Mouse (Mus musculus) midbrain, embryonic 12.5 days (tissue): ENCODE measurements around the gene Prpf18. TPM values are rescaled to one million over a fixed set of nuclear protein-coding genes. Genes with fewer than 3 reads are reported as not detected.

Source experiments
- ATAC-seq: fragments of 200-750 bp; cut with Nextera tagmentation; 2 replicates; pipeline ENCODE4 v1.8.0; 2017; ENCODE audit warnings: low read depth, moderate TSS enrichment, moderate library complexity; ENCODE audit not compliant: low FRiP score
- H3K27ac ChIP-seq: fragments of 300-500 bp; sonication (generic); replicated peaks from 2 replicates; pipeline ENCODE4 v1.5.1; 2016; ENCODE audit warnings: mild to moderate bottlenecking
- H3K27me3 ChIP-seq: fragments of 300-500 bp; sonication (generic); 2 replicates; pipeline ENCODE4 v1.6.1; 2016; ENCODE audit warnings: mild to moderate bottlenecking
- H3K36me3 ChIP-seq: fragments of 300-500 bp; sonication (generic); 2 replicates; pipeline ENCODE4 v1.6.1; 2016
- H3K4me1 ChIP-seq: fragments of 300-500 bp; sonication (generic); 2 replicates; pipeline ENCODE4 v1.6.1; 2016
- H3K4me2 ChIP-seq: fragments of 300-500 bp; sonication (generic); replicated peaks from 2 replicates; pipeline ENCODE4 v1.6.1; 2016; ENCODE audit warnings: mild to moderate bottlenecking, moderate library complexity
- H3K4me3 ChIP-seq: fragments of 300-500 bp; sonication (generic); 2 replicates; pipeline ENCODE4 v1.5.1; 2016; ENCODE audit warnings: mild to moderate bottlenecking
- H3K9ac ChIP-seq: fragments of 300-500 bp; sonication (generic); replicated peaks from 2 replicates; pipeline ENCODE4 v1.6.1; 2016; ENCODE audit warnings: mild to moderate bottlenecking, moderate library complexity
- H3K9me3 ChIP-seq: fragments of 300-500 bp; sonication (generic); 2 replicates; pipeline ENCODE4 v1.6.1; 2016; ENCODE audit warnings: mild to moderate bottlenecking
- WGBS: fragments of 180-500 bp; shearing (Covaris S2); methylation state at CpG from one replicate; pipeline ENCODE4 v1.1.7; 2016; 5-methylcytosine and 5-hydroxymethylcytosine counted together
- polyA plus RNA-seq: library from polyadenylated mRNA; unstranded; fragments of >200 nt; fragmentation: Nextera tagmentation; extraction: Ambion mirVana; gene quantifications from 2 replicates; pipeline ENCODE4 v1.2.1, GENCODE M21; 2016

Prpf18 gene
- polyA plus RNA-seq, result 56.4 and 59.2 TPM in 2 replicates

DNA sequence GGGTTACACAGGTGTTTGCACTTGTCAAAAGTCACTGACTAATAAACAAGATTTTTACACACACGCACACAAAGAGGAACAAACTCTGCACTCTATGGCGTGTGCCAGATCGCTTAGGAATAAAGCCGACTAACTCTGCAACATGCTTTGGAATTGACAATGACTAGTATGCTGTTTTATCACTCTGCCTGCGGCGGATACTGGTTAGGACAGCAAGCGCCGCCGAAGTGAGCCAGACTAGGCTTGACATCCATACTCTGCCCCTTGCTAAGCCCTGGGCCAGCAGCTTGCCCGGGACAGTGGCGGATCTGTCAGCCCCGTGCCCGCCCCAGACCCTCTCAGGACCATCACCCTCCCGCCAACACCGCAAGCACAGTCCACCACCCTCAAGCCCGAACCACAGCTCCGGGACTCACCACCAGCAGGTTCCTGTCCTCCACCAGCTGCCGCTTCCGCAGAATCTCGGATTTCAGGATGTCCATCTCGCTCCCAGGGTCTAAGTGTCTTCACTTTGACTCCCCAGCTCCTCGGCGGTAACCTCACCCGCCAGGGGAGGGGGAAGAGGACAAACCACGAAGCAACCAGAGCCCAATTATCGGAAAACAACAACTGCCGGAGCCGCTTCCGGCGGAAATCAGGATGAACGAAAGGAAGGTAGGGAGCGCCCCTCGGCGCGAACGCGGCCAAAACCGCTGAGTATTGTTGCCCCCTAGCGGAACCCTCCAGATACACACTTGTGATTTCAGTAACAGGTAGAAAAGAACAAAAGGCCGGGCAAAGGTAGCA, at the start of gene Prpf18:
TSS of gene Prpf18 (minus strand) at position 614 of the 786 bp plus-strand sequence.
- Histone ChIP-seq H3K4me2 (peak within 1 kb of the TSS; percentile 81), H3K9ac (peak within 1 kb of the TSS; percentile 90), H3K4me3 (peak within 1 kb of the TSS; percentile 94), H3K27me3 (no peaks in the 10 kb centered on the region), H3K9me3 (no peaks in the 10 kb centered on the region), H3K4me1 (peaks cover 18% of the 10 kb centered on the region), H3K36me3 (peaks cover 9% of the 10 kb centered on the region; the same call in 1 of the 2 replicates), H3K27ac (peak within 1 kb of the TSS; percentile 72)
- 2% methylated on average over 40 of the region's 40 CpGs for WGBS
- peak; percentile 87 for ATAC-seq

DNA sequence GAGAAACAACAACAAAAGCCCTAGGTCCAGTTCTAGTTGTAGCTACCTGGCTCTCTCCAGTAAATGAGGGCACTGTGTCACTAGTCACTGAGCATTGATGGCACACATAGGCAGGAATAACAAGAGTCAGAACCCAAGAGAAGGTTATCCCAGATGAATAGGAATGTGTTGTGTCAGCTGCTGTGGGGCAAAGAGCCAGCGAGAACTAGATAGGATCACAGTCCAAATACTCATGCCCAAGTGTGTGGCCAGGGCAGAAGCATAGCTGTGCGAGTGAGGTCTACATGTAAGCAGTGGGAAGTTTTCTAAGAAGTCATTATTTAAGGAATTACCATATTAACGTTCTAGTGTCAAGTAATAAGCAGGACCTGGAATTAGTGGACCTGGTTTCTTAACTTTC, 28.0 kb upstream of the Prpf18 start:
- Histone ChIP-seq H3K9me3 (no peaks in the 10 kb centered on the region), H3K27ac (no peak overlapping the region), H3K36me3 (no peaks in the 10 kb centered on the region), H3K4me2 (no peak overlapping the region), H3K9ac (no peak overlapping the region), H3K4me1 (no peaks in the 10 kb centered on the region), H3K4me3 (no peak overlapping the region), H3K27me3 (no peaks in the 10 kb centered on the region)
- ATAC-seq, result no peak
- 85% methylated on average over 3 of the region's 3 CpGs for WGBS

DNA sequence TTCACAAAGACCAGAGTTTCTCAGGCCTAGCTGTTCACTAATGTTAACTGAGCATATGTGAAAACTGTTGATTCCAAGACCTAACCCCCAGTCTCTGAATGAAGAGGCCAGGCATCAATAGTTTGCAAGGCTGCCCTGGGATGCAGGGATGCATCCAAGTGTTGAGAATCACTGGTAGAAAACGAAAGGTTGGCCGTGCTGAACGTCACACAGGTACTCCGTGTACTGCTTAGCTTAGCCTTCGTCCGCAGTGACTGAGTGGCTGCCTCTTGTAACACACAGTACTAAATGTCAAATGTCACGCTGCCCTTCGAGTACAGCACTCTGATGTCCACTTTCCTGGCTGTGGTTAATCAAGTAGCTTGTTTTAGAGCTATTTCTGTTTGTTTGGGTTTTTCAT, 19.7 kb upstream of the Prpf18 start:
- no peak for ATAC-seq
- H3K27me3 ChIP-seq, result no peaks in the 10 kb centered on the region
- WGBS, result 91% methylated on average over 8 of the region's 8 CpGs

DNA sequence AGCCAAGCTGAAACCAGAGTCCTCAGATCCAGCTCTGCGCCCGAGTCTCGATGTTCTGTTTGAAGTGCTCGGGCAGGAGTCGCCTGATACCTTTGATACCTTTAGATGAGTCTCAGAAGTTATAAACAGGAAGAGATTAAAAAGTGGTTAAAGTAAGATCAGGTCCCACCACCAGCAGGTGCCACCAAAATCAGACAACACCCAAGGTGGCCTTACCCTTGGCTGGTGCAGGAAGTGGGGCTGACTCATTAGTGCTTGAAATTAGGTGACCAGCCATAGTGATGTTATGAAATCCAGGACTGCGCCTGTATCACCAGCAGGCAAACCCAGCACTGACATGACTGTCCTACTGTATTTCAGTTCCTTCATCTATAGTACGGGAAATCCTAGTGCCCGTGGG, 17.8 kb upstream of the Prpf18 start:
- no peak for ATAC-seq
- no peaks in the 10 kb centered on the region for H3K36me3 ChIP-seq
- H3K27me3 ChIP-seq, result no peaks in the 10 kb centered on the region
- H3K9me3 ChIP-seq, result no peaks in the 10 kb centered on the region
- no peak overlapping the region for H3K27ac ChIP-seq
- no peak overlapping the region for H3K9ac ChIP-seq
- 93% methylated on average over 8 of the region's 8 CpGs for WGBS
- H3K4me2 ChIP-seq, result no peak overlapping the region
- H3K4me1 ChIP-seq, result no peaks in the 10 kb centered on the region
- no peak overlapping the region for H3K4me3 ChIP-seq

More for the DNA sequence above, 19.7 kb upstream of the Prpf18 start:
- Histone ChIP-seq H3K36me3 (no peaks in the 10 kb centered on the region), H3K9ac (no peak overlapping the region), H3K27ac (no peak overlapping the region), H3K9me3 (no peaks in the 10 kb centered on the region), H3K4me1 (no peaks in the 10 kb centered on the region), H3K4me3 (no peak overlapping the region), H3K4me2 (no peak overlapping the region)

DNA sequence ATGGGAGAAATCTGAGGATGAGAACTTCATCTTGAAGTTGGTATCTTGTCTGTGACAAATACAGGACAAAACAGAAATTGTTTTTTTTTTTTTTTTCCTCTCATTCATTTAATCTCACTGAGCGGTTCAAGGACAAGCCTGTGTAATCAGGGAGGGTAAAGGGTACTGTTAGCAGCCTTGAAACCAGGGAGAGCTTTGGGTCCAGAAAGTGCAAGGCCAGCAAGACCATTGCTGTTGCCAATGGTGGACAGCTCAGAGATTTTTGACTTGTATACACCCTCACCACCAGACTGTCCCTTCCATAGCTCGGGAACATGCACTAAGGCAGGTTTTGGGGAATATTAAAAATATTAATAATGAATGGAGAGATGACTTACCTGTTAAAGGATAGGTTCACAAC, 16.7 kb upstream of the Prpf18 start:
- H3K9ac ChIP-seq, result no peak overlapping the region
- no peaks in the 10 kb centered on the region for H3K4me1 ChIP-seq
- no peaks in the 10 kb centered on the region for H3K36me3 ChIP-seq
- no peaks in the 10 kb centered on the region for H3K9me3 ChIP-seq
- H3K27ac ChIP-seq, result no peak overlapping the region
- ATAC-seq, result no peak
- no peak overlapping the region for H3K4me3 ChIP-seq
- 81% methylated on average over 2 of the region's 2 CpGs for WGBS
- H3K27me3 ChIP-seq, result no peaks in the 10 kb centered on the region
- no peak overlapping the region for H3K4me2 ChIP-seq

DNA sequence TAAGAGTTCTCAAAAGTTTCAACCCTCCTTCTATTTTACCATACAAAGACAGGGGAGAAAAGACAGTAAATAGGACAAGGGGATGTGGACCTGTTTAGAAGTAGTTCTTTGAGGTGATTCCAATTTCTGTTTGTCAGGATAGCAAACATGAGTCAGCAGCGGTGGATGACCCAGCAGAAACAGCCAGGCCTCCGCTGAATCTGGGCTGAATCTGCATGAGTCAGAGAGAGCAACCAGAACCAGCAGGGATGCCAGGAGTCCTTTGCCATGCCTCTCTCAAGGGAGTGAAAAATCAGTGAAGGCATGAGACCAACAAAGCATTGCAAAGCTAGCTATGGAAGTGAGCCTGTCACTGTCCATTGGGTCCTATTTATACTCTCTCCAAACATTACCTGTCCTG, 8.8 kb upstream of the Prpf18 start:
- Histone ChIP-seq H3K27me3 (no peaks in the 10 kb centered on the region), H3K4me2 (no peak overlapping the region), H3K4me1 (no peaks in the 10 kb centered on the region), H3K4me3 (no peak overlapping the region), H3K9me3 (no peaks in the 10 kb centered on the region), H3K36me3 (no peaks in the 10 kb centered on the region), H3K9ac (no peak overlapping the region), H3K27ac (no peak overlapping the region)
- ATAC-seq, result no peak
- WGBS, result 87% methylated on average over 2 of the region's 2 CpGs

DNA sequence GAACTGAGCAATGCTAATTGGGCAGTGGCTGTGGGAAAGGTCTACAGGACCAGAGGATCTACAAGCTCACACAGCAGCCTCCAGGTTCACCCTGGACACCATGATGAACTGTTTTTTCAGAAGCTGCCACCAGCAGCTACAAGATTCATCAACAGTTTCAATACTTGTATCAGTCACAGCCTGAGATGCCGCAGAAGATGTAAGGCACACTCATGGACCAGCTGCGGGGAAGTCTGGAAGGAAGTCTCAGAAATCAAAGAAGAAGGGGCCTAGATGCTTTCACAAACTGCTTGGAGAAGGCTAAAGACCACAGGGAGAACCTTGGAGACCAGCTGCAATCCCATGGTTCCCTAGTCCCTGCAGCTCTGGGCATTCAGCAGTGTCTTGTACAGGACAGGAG, 2.3 kb downstream of the Prpf18 start:
- no peak overlapping the region for H3K4me2 ChIP-seq
- H3K4me3 ChIP-seq, result no peak overlapping the region
- no peak for ATAC-seq
- peaks cover 18% of the 10 kb centered on the region for H3K4me1 ChIP-seq
- 100% methylated on average over 2 of the region's 2 CpGs for WGBS
- H3K9me3 ChIP-seq, result no peaks in the 10 kb centered on the region
- no peak overlapping the region for H3K9ac ChIP-seq
- peaks cover 23% of the 10 kb centered on the region for H3K36me3 ChIP-seq
- no peak overlapping the region for H3K27ac ChIP-seq
- no peaks in the 10 kb centered on the region for H3K27me3 ChIP-seq

DNA sequence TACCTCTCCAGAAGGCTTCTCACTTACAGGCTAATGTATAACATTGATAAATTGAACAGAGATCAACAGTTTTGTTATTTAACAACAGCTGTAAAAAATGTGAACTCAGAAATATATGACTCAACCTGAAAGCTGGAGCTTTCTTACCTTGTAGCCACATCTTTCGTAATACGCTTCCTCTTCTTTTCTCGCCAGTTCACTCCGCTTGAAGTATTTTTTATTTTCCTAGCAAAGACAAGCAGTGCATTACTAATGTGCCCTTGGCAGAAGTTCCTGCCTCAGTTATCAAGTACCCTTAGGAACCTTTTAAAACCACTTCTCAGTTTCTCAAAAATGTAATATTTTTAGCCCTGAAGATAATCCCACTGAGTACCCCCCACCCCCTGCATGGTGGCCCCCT, 3.8 kb downstream of the Prpf18 start:
- Histone ChIP-seq H3K4me3 (no peak overlapping the region), H3K27ac (no peak overlapping the region), H3K9ac (no peak overlapping the region), H3K4me2 (no peak overlapping the region), H3K4me1 (peaks cover 18% of the 10 kb centered on the region), H3K27me3 (no peaks in the 10 kb centered on the region), H3K9me3 (no peaks in the 10 kb centered on the region), H3K36me3 (peaks cover 33% of the 10 kb centered on the region)
- WGBS, result 95% methylated on average over 4 of the region's 4 CpGs
- no peak for ATAC-seq

DNA sequence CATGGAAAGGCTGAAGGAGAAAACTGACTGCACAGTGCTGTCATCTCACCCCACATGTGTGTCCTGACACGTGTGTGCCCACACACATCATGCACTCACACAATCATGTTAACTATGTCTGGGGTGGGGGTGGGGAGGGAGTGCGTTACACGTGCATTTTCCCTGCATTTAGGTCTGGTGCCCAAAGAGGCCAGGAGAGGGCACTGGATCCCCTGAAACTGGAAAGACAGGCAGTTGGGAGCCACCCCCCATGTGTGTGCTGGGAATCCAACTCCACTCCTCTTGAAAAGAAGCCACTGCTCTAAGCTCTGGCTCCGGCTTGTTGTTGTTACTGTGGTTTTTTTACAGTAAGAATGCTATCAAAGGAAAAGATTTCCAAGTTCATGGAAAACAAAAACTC, 6.8 kb downstream of the Prpf18 start:
- peaks cover 53% of the 10 kb centered on the region for H3K36me3 ChIP-seq
- no peak overlapping the region for H3K4me2 ChIP-seq
- ATAC-seq, result no peak

DNA sequence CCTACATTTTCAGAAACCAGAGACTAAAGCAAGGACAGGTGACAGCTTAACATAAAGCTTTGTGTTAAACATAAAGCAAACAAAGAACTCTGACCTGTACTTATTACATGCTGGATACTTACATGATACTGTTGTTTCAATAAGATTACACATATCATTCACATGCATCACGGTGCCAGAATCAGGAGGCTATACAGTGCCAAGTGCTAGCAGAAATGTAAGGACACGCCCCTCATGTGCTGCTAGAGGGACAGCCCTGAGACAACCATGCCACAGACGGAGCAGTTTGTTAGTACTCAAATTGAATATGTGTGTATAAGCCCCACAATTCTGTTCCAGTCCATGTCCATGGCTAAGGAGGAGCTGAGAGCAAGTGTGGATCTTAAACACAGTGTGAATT, 13.7 kb downstream of the Prpf18 start:
- ATAC-seq, result no peak
- Histone ChIP-seq H3K27me3 (no peaks in the 10 kb centered on the region), H3K4me3 (no peak overlapping the region), H3K27ac (no peak overlapping the region), H3K36me3 (peaks cover 81% of the 10 kb centered on the region), H3K9me3 (no peaks in the 10 kb centered on the region), H3K4me2 (no peak overlapping the region), H3K4me1 (no peaks in the 10 kb centered on the region), H3K9ac (no peak overlapping the region)
- WGBS, result 92% methylated on average over 3 of the region's 3 CpGs

More for the DNA sequence above, 6.8 kb downstream of the Prpf18 start:
- Histone ChIP-seq H3K4me1 (peaks cover 6% of the 10 kb centered on the region), H3K9ac (no peak overlapping the region), H3K27me3 (no peaks in the 10 kb centered on the region), H3K4me3 (no peak overlapping the region), H3K9me3 (no peaks in the 10 kb centered on the region), H3K27ac (no peak overlapping the region)
- 79% methylated on average over 4 of the region's 4 CpGs for WGBS

DNA sequence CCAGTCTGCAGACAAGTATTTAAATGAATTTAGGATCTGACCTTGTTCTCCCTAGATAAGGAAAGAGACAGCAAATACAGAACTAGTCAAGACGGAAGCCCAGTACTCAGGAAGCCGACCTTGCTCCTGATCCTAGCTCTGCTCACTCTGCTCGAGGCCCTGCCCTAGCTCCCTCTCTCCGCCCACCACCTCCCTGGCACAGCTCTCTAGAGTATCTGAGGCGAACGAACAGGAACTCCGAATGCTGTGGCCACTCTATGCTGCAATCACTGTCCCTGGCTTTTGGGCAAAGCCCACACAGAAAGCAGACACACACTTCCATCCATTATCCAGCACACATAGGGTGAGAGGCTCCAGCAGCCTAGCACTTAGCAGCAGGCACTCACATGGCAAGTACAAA, 15.3 kb downstream of the Prpf18 start:
- Histone ChIP-seq H3K27ac (no peak overlapping the region), H3K36me3 (peaks cover 80% of the 10 kb centered on the region), H3K4me3 (no peak overlapping the region), H3K27me3 (no peaks in the 10 kb centered on the region), H3K9me3 (no peaks in the 10 kb centered on the region), H3K4me2 (no peak overlapping the region), H3K4me1 (no peaks in the 10 kb centered on the region), H3K9ac (no peak overlapping the region)
- 84% methylated on average over 7 of the region's 7 CpGs for WGBS
- no peak for ATAC-seq

DNA sequence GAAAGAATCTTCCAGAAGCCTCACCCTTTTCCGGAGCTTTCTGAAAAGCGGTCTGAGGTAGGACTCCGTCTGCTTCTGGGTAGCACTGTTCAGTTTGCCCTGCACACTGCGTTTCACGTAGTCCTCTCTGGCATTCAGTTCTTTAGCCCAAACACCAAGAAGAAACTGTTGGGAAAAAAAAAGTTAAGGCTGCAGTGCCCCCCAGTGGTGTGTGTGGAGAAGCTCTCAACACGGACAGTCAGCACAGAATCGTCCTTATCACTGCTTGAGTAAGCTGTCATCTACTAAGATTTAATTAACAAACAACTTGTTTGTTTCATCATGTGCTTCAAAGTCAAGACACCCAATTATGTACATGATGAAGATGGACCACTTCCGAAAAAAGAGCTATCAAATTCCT, 16.1 kb downstream of the Prpf18 start:
- Histone ChIP-seq H3K27me3 (no peaks in the 10 kb centered on the region), H3K4me3 (no peak overlapping the region), H3K27ac (no peak overlapping the region), H3K9ac (no peak overlapping the region), H3K36me3 (peaks cover 79% of the 10 kb centered on the region), H3K4me1 (no peaks in the 10 kb centered on the region), H3K9me3 (no peaks in the 10 kb centered on the region), H3K4me2 (no peak overlapping the region)
- 89% methylated on average over 8 of the region's 8 CpGs for WGBS
- no peak for ATAC-seq
